Comparison of ENCODE assay signal across 8 mouse cellular contexts in the genomic region with DNA sequence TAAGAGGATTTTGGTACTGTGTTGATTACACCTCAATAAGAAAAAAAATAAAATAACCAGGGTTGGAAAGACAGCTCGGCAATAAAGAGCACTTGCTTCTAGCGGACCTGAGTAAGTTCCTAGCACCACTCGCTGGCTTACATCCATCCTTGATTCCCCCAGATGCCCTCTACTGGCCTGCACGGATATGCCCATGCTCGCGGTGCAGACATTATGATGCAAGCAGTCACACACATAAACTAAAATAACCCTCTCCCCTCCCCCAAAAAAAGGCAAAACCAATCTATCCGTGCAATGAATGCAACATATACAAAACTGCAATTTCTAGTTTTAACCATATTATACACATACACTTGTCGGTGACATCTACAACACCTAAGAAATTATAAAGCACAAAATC. TPM values are rescaled to one million over a fixed set of nuclear protein-coding genes. Genes with fewer than 3 reads are reported as not detected.
DNase-seq lines count a peak whose midpoint lies in the region; TF ChIP-seq lines count a peak whose summit lies in the region.

No protein-coding gene starts in this region.

- no peaks in the 10 kb centered on the region for H3K4me1 ChIP-seq in cerebellum, adult 2 months (ENCODE audit: control insufficient read depth, insufficient read depth, low read length)

- no peak for DNase-seq in cerebellum, adult 2 months
- no peak for DNase-seq in cerebellum, postnatal 36 days
- peak; percentile 15 for DNase-seq in thymus, postnatal 4 days
- no peak for DNase-seq in thymus, adult 18-20 months
- DNase-seq in induced T-regulatory cell, adult 2 months (ENCODE audit: low read depth): peak; percentile 54
- peak; percentile 44 for DNase-seq in naive thymus-derived CD4-positive, alpha-beta T cell, adult 2 months (ENCODE audit: low read depth)
- no peak for DNase-seq in layer of hippocampus, adult 18-20 months (ENCODE audit: low spot score in 2 of 2)
- no peak for DNase-seq in Muller cell, postnatal 12 days (ENCODE audit: inconsistent ontology term)

- TF ChIP-seq CTCF in cerebellum, adult 2 months (IDR thresholded peaks at IDR 0.05; ENCODE audit: borderline replicate concordance, insufficient read depth, low read depth, low read length): no peak

- no peak overlapping the region for H3K27ac ChIP-seq in cerebellum, adult 2 months (ENCODE audit: insufficient read depth, low read length)

- 77% methylated on average over 8 of the region's 8 CpGs for WGBS in cerebellum, adult 2 months

- H3K27me3 ChIP-seq in cerebellum, adult 2 months (ENCODE audit: control insufficient read depth, insufficient read depth, low read length): no peaks in the 10 kb centered on the region

- peak overlapping the region; percentile 68 for H3K4me3 ChIP-seq in cerebellum, adult 2 months (replicated peaks; ENCODE audit: insufficient read depth, low read depth, low read length)

- TF ChIP-seq POLR2A in cerebellum, adult 2 months (IDR thresholded peaks at IDR 0.05; ENCODE audit: borderline replicate concordance, insufficient read depth, low read length): no peak

RNA-seq across cellular contexts. Expression of a gene that starts 0.9 kb away (rescaled TPM):
- polyA plus RNA-seq in cerebellum, adult 2 months (2012; rRNA removed): 14.5 and 16.4 TPM in 2 replicates
- total RNA-seq in layer of hippocampus, adult 18-20 months (2021): 10 to 100 TPM; 30.5 to 31.8 TPM

Comparison
In these comparisons a context has a peak if more than half of its experiments do, and no peak if none do; other contexts are left out.
1. DNase-seq: peak in thymus, postnatal 4 days (single experiment), induced T-regulatory cell, adult 2 months (single experiment) and naive thymus-derived CD4-positive, alpha-beta T cell, adult 2 months (single experiment); none in cerebellum, adult 2 months (0 of 2), cerebellum, postnatal 36 days (0 of 2), thymus, adult 18-20 months (0 of 2), layer of hippocampus, adult 18-20 months (0 of 2) and Muller cell, postnatal 12 days (single experiment).